Mouse (Mus musculus): ENCODE measurements at regions not wholly inside any gene's neighbourhood (a gene's known extent, or its start where the extent isn't known, plus 50 kb on each side); places are given as distances from the start of the nearest gene placed in this dataset.
A peak's percentile ranks its signal among the peaks of the same experiment; 100 is the strongest.
"Not testable (repeated sequence)": the region's sequence is repeated elsewhere in the genome, so short reads cannot be mapped to it uniquely, and the experiment has no call there.

- TF ChIP-seq CTCF (conservative IDR thresholded peaks at IDR 0.05; ENCODE audit: insufficient read depth, insufficient read length, low read depth, low read length), result no peak
- TF ChIP-seq POLR2A (IDR thresholded peaks at IDR 0.05; ENCODE audit: low read depth, low read length), result no peak
- Histone ChIP-seq H3K27ac (ENCODE audit: insufficient read depth, low read depth, low read length) (no peak overlapping the region), H3K4me3 (ENCODE audit: insufficient read depth, low read depth, low read length) (no peak overlapping the region), H3K4me1 (ENCODE audit: control insufficient read depth, insufficient read depth, low read length) (no peaks in the 10 kb centered on the region), H3K27me3 (replicated peaks; ENCODE audit: control insufficient read depth, insufficient read depth, low read length) (no peaks in the 10 kb centered on the region), H3K36me3 (ENCODE audit: control insufficient read depth, insufficient read depth, low read length) (no peaks in the 10 kb centered on the region)
- DNase-seq, result no peak
- WGBS, result 84% methylated on average over 1 of the region's 1 CpGs
Measured at GRCm38 (mm10) chrX:35791273-35791672, 97.4 kb upstream of the Dock11 start.

GRCm38 (mm10) chrX:35813206-35813605 lies 75.4 kb upstream of the Dock11 start:
- Histone ChIP-seq H3K4me3 (ENCODE audit: insufficient read depth, low read depth, low read length) (no peak overlapping the region), H3K27me3 (replicated peaks; ENCODE audit: control insufficient read depth, insufficient read depth, low read length) (no peaks in the 10 kb centered on the region), H3K4me1 (ENCODE audit: control insufficient read depth, insufficient read depth, low read length) (no peaks in the 10 kb centered on the region), H3K36me3 (ENCODE audit: control insufficient read depth, insufficient read depth, low read length) (no peaks in the 10 kb centered on the region), H3K27ac (ENCODE audit: insufficient read depth, low read depth, low read length) (no peak overlapping the region)
- DNase-seq, result peak; percentile 32
- TF ChIP-seq CTCF (conservative IDR thresholded peaks at IDR 0.05; ENCODE audit: insufficient read depth, insufficient read length, low read depth, low read length) (peak; percentile 45), POLR2A (IDR thresholded peaks at IDR 0.05; ENCODE audit: low read depth, low read length) (no peak)
- WGBS, result 43% methylated on average over 2 of the region's 2 CpGs

GRCm38 (mm10) chrX:35834411-35834810 lies 54.2 kb upstream of the Dock11 start:
- H3K4me1 ChIP-seq (ENCODE audit: control insufficient read depth, insufficient read depth, low read length); H3K27me3 ChIP-seq (replicated peaks; ENCODE audit: control insufficient read depth, insufficient read depth, low read length); H3K36me3 ChIP-seq (ENCODE audit: control insufficient read depth, insufficient read depth, low read length); H3K4me3 ChIP-seq (ENCODE audit: insufficient read depth, low read depth, low read length); H3K27ac ChIP-seq (ENCODE audit: insufficient read depth, low read depth, low read length): not testable (repeated sequence)
- WGBS, result 0% methylated on average over 2 of the region's 2 CpGs
- DNase-seq, result peak; percentile 15
- TF ChIP-seq CTCF (conservative IDR thresholded peaks at IDR 0.05; ENCODE audit: insufficient read depth, insufficient read length, low read depth, low read length), result 0 out of 2 replicates have a peak, but pooled peaks have one; percentile 28

- no peak for DNase-seq
- Histone ChIP-seq H3K36me3 (ENCODE audit: control insufficient read depth, insufficient read depth, low read length) (no peaks in the 10 kb centered on the region), H3K27ac (ENCODE audit: insufficient read depth, low read depth, low read length) (no peak overlapping the region), H3K27me3 (replicated peaks; ENCODE audit: control insufficient read depth, insufficient read depth, low read length) (no peaks in the 10 kb centered on the region), H3K4me1 (ENCODE audit: control insufficient read depth, insufficient read depth, low read length) (no peaks in the 10 kb centered on the region), H3K4me3 (ENCODE audit: insufficient read depth, low read depth, low read length) (no peak overlapping the region)
- WGBS, result 26% methylated on average over 1 of the region's 1 CpGs
- TF ChIP-seq CTCF (conservative IDR thresholded peaks at IDR 0.05; ENCODE audit: insufficient read depth, insufficient read length, low read depth, low read length), result no peak
- TF ChIP-seq POLR2A (IDR thresholded peaks at IDR 0.05; ENCODE audit: low read depth, low read length), result no peak
Measured at GRCm38 (mm10) chrX:35838064-35838463, 50.6 kb upstream of the Dock11 start.

Measured in kidney, adult 2 months (tissue).